ENCODE assay signal across 9 mouse cellular contexts in genomic region chr3:59321278-59321876, GRCm38 (mm10). TPM values are rescaled to one million over a fixed set of nuclear protein-coding genes. Genes with fewer than 3 reads are reported as not detected.
DNase-seq lines count a peak whose midpoint lies in the region; ATAC-seq and TF ChIP-seq lines count a peak whose summit lies in the region.
"Had no signal": no experiment of that assay in that cellular context is flagged by ENCODE, and none has a peak within 500 bp of the region (broad histone marks: within the 10 kb centered on the region; RNA-seq: fewer than 3 reads in every experiment).

No protein-coding gene starts in this region.

- H3K27me3 ChIP-seq in spleen, adult 2 months (ENCODE audit: control insufficient read depth, insufficient read depth, low read length): no peaks in the 10 kb centered on the region
- H3K27me3 ChIP-seq in hindbrain, embryonic 15.5 days: no peaks in the 10 kb centered on the region
- H3K27me3 ChIP-seq: limb, embryonic 15.5 days had no signal

- no peak overlapping the region for H3K27ac ChIP-seq in spleen, adult 2 months (ENCODE audit: insufficient read depth, low read length)
- H3K27ac ChIP-seq in hindbrain, embryonic 15.5 days (replicated peaks): no peak overlapping the region
- H3K27ac ChIP-seq: limb, embryonic 15.5 days had no signal

- WGBS in spleen, adult 2 months: 58% methylated on average over 7 of the region's 7 CpGs
- 53% methylated on average over 7 of the region's 7 CpGs for WGBS in hindbrain, embryonic 15.5 days

- H3K36me3 ChIP-seq in spleen, adult 2 months (ENCODE audit: control insufficient read depth, insufficient read depth, low read length): no peaks in the 10 kb centered on the region
- H3K36me3 ChIP-seq in hindbrain, embryonic 15.5 days: peaks cover 12% of the 10 kb centered on the region; the same call in 1 of the 2 replicates

- H3K4me3 ChIP-seq in spleen, adult 2 months (ENCODE audit: extremely low read depth, insufficient read depth, insufficient read length): no peak overlapping the region
- no peak overlapping the region for H3K4me3 ChIP-seq in hindbrain, embryonic 15.5 days
- H3K4me3 ChIP-seq: limb, embryonic 15.5 days had no signal

- no peak for TF ChIP-seq POLR2A in spleen, adult 2 months (IDR thresholded peaks at IDR 0.05; ENCODE audit: low read depth, low read length)

- no peaks in the 10 kb centered on the region for H3K4me1 ChIP-seq in spleen, adult 2 months (ENCODE audit: control insufficient read depth, insufficient read depth, insufficient read length)
- no peaks in the 10 kb centered on the region for H3K4me1 ChIP-seq in hindbrain, embryonic 15.5 days (replicated peaks)
- H3K4me1 ChIP-seq: limb, embryonic 15.5 days had no signal

- 0 out of 2 replicates have a peak, but pooled peaks have one; percentile 56 for ATAC-seq in hindbrain, embryonic 15.5 days (ENCODE audit: low FRiP score, low read depth)

- H3K4me2 ChIP-seq in hindbrain, embryonic 15.5 days: no peak overlapping the region
- H3K4me2 ChIP-seq: limb, embryonic 15.5 days had no signal

- intact Hi-C loops in left cerebral cortex, postnatal 4 days (cut with DNase I): loop anchor here (10.0 kb wide), 1 partner anchor 793 kb away; no protein-coding TSS in a partner anchor

- TF ChIP-seq CTCF in spleen, adult 2 months (IDR thresholded peaks at IDR 0.05; ENCODE audit: extremely low read depth, insufficient read depth, insufficient read length, insufficient replicate concordance): peak; percentile 40; the same call in 1 of the 2 replicates

- H3K9me3 ChIP-seq in hindbrain, embryonic 15.5 days: no peaks in the 10 kb centered on the region
- H3K9me3 ChIP-seq: limb, embryonic 15.5 days had no signal

- peak; percentile 25 to 55 for DNase-seq in spleen, adult 2 months (ENCODE audit: low read depth in 1 of 2, low spot score in 2 of 2)
- DNase-seq in spleen, adult 12 weeks (ENCODE audit: low spot score): no peak
- peak; percentile 71 for DNase-seq in adrenal gland, postnatal 10 days
- peak; percentile 38 for DNase-seq in embryo, embryonic 11.5 days (ENCODE audit: low read depth, low spot score)
- DNase-seq in left cerebral cortex, postnatal 4 days: peak; percentile 76
- peak; percentile 21 to 46 for DNase-seq in natural killer cell, adult 2 months (ENCODE audit: low spot score in 2 of 2)
- DNase-seq in thymus, postnatal 25 days: peak; percentile 76

- H3K9ac ChIP-seq in hindbrain, embryonic 15.5 days: no peak overlapping the region
- H3K9ac ChIP-seq: limb, embryonic 15.5 days had no signal

RNA-seq across cellular contexts. Expression of gene Igsf10, which starts 22.8 kb away (rescaled TPM):
- 0.35 and 0.40 TPM in 2 replicates for polyA plus RNA-seq in spleen, adult 2 months (2012; rRNA removed)
- 1 to 10 TPM; 9.0 to 9.2 TPM for total RNA-seq in adrenal gland, postnatal 10 days (2021)
- polyA plus RNA-seq in hindbrain, embryonic 15.5 days (2015; fragmentation: Nextera tagmentation; extraction: Ambion mirVana): 2.6 and 4.4 TPM in 2 replicates
- 1 to 10 TPM; 7.4 to 7.9 TPM for total RNA-seq in left cerebral cortex, postnatal 4 days (2021)

RNA-seq across cellular contexts. Expression of gene P2ry12, which starts 58.7 kb away (rescaled TPM):
- 12.3 and 18.6 TPM in 2 replicates for polyA plus RNA-seq in spleen, adult 2 months (2012; rRNA removed)
- 1 to 10 TPM; 3.3 to 3.5 TPM for total RNA-seq in adrenal gland, postnatal 10 days (2021)
- 8.4 and 9.1 TPM in 2 replicates for polyA plus RNA-seq in hindbrain, embryonic 15.5 days (2015; fragmentation: Nextera tagmentation; extraction: Ambion mirVana)
- 10 to 100 TPM; 10.0 to 13.5 TPM for total RNA-seq in left cerebral cortex, postnatal 4 days (2021)
